Mouse (Mus musculus) lung, embryonic 16.5 days (tissue): ENCODE data around the gene Card9. TPM values are rescaled to one million over a fixed set of nuclear protein-coding genes. Genes with fewer than 3 reads are reported as not detected.

Experiments used
- polyA plus RNA-seq: library from polyadenylated mRNA; unstranded; fragments of >200 nt; fragmentation: Nextera tagmentation; extraction: Ambion mirVana; gene quantifications from 2 replicates; pipeline ENCODE4 v1.2.1, GENCODE M21; 2015

Card9 gene
- polyA plus RNA-seq, 1 experiment from 2014 or later = 4.2 TPM

Other genes with a start within 250 kb of the Card9 start
- gene Nacc2, start 237.7 kb downstream of the Card9 start, polyA plus RNA-seq = 9.2 and 10.9 TPM in 2 replicates
- gene Lhx3, start 152.6 kb downstream of the Card9 start, polyA plus RNA-seq = not detected in 2 replicates
- 21.0 and 21.2 TPM in 2 replicates for gene Qsox2, start 123.4 kb downstream of the Card9 start, polyA plus RNA-seq
- gene Ccdc187, start 66.4 kb downstream of the Card9 start, polyA plus RNA-seq = 0.60 TPM in 2 replicates
- 47.2 and 51.6 TPM in 2 replicates for gene Gpsm1, start 45.4 kb downstream of the Card9 start, polyA plus RNA-seq
- gene Dnlz, start 8.8 kb downstream of the Card9 start, polyA plus RNA-seq = 22.8 and 24.7 TPM in 2 replicates
- gene Snapc4, start 19.7 kb upstream of the Card9 start, polyA plus RNA-seq = 25.3 and 25.6 TPM in 2 replicates
- 112 and 117 TPM in 2 replicates for gene Entr1, start 28.4 kb upstream of the Card9 start, polyA plus RNA-seq
- 94.7 and 98.6 TPM in 2 replicates for gene Pmpca, start 28.4 kb upstream of the Card9 start, polyA plus RNA-seq
- 18.7 and 22.1 TPM in 2 replicates for gene Inpp5e, start 48.3 kb upstream of the Card9 start, polyA plus RNA-seq
- 21.8 and 23.2 TPM in 2 replicates for gene Sec16a, start 84.3 kb upstream of the Card9 start, polyA plus RNA-seq
- gene Notch1, start 155.7 kb upstream of the Card9 start, polyA plus RNA-seq = 20.5 and 22.0 TPM in 2 replicates
- gene Egfl7, start 219.1 kb upstream of the Card9 start, polyA plus RNA-seq = 371 and 375 TPM in 2 replicates
- not detected in 2 replicates for gene Gm20532, start 225.7 kb upstream of the Card9 start, polyA plus RNA-seq
- gene Agpat2, start 243.5 kb upstream of the Card9 start, polyA plus RNA-seq = 43.0 and 44.8 TPM in 2 replicates